Mouse (Mus musculus) liver, adult 2 months (tissue): ENCODE results near the gene Lmnb2.

ENCODE experiments used
- CTCF ChIP-seq: fragments of 200-500 bp; IDR thresholded peaks from 2 replicates; pipeline ENCODE4 v1.5.1; 2011; ENCODE audit warnings: low read depth, low read length, control low read depth
- POLR2A ChIP-seq: fragments of 200-500 bp; IDR thresholded peaks from 2 replicates; pipeline ENCODE4 v1.6.1; 2011; ENCODE audit warnings: low read length, control low read depth; ENCODE audit not compliant: insufficient read depth; ENCODE audit errors: extremely low read depth

DNA sequence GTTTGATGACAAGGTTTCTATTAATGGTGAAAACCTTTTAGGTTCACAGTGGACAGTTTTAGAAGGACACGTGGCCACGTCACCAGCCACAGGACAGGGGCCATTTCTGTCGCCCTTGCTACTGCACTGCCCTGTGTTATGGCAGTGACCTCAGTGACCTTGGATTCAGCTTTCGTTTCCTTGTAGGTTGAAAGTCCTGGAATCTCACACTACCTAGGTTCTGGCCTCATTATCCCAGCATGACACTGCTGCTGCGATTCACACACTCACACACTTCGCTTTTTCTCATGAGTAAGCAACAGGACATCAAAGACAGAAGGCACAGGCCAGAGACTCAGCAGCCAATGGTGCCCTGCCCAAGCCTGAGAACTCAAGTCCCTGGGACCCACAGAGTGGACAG is 38.9 kb upstream of the Lmnb2 start:
- TF ChIP-seq CTCF (no peak), POLR2A (no peak)
